Mouse (Mus musculus) embryo, embryonic 10 days (tissue): ENCODE measurements around the gene Notch2.

Experiments used
- DNase-seq: peaks from one replicate; pipeline ENCODE4 v3.0.0-alpha.2; 2015; ENCODE audit warnings: low spot score

The Notch2 gene

DNA sequence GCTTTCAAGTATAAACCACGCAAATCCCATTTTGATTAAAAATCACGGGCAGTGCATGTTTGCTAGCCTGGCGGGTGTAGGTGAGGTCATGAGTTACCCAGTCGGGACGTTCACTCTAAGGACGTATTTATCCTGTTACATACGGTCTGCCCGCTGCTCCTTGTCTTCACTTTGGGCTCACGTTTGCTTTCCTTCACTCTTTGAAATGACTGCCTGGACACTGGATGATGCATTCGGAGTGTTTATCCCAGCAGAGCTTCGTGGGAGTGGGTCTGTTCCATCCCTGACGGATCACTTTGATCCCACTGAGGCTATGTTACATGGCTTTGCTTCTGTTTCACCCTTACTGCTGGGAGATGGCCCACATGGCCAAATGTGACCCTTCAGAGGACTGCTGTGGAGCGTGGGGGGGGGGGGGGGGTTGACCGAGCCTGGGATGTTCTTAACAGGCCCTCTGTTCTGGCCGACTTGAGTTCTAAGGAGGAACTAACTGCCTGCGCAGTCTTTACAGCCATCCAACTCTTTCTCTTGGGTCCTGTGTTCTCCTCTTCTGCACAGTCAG, 38.2 kb downstream of the Notch2 start:
- DNase-seq: no peak

- no peak for DNase-seq
These were observed 39.4 kb downstream of the Notch2 start for GRCm38 (mm10) chr3:98052507-98053430.

- DNase-seq: no peak
These were observed 40.5 kb downstream of the Notch2 start for GRCm38 (mm10) chr3:98053817-98054216.

DNA sequence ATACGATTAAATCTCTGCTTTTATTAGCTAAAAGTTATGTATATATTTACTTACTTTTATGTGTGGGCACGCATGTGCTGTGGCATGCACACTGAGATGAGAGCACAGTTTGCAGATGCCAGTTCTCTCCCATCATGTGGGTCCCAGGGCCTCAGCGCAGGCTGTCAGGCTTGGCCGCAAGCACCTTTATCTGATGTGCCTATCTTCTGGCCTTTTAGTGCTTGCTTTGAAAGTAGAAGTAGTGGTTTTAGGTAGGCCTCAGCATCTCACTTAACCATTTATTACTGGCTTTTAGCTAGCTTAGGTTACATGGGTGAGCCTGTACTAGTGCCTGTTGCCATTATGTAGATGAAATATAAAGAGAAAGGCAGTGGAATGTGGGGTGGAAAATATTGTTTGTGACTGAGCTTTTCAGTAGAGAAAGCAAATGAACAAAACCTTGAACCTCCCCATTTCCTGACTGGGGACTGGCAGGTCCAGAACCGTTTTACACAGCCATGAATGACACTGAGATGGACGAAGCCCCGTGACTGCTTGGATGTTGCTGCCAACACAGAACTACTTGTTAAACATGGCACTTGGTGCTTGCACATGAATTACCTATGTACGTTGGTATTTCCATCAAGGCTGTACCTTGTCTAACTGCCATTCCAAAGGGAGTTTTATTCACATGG, 41.1 kb downstream of the Notch2 start:
- no peak for DNase-seq

DNA sequence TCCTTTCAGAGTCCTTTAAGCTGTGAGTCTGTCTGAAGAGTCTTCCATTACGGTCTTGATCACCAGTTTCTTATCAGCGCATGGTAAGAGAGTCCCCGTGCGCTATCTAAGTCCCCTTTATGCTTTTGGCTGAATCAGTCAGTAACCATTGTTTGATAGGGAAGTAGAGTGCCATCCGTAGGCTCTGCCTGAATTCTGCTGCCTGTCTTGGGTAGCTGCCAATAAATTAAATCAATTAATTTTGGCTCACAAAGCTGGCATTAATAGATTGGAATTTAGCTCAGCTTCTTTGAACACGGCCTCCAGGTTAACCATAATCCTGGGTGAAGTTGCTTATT, 41.6 kb downstream of the Notch2 start:
- DNase-seq: no peak

DNA sequence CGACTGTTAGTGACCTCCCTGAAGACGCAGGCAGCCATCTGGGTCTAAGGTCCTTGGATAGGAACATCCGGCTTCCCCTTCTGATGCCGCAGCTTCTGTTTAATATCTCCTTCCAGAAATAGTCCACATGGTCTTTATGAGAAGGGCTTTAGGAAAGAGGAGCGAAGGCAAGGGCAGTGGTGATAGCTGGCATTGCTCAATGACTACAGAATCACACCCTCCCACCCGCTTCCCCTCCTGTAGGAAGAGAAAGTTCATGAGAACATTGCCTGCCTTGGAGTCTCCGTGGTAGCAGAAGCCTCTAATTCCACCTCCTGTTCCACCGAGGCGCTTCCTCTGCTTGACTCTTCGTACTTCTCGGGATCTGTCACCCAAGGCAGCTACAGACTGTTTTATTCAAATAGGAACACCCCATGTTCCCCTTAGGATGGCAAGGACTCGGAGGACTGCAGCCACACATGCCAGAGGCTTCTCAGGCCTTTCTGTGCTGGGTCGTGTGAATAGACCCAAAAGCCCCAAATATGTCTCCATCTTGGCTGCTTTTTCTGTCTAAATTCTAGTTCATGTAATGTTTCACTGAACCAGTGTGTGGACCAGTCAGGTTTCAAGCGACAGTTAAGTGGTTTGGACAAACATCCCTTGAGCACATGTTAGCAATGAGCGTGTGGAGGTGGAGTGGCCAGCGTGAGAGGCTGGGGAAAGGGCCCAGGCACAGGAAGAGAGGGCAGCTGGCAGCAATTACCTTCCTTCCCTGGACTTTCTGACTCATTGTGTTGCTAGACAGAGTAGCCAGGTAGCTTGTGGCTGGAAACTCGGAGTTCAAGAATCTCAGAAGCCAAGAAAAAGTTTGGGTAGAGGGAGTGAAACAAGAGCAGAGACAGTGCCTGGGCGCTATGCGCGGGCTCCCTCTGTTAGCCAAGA, 42.7 kb downstream of the Notch2 start:
- peak; percentile 66 for DNase-seq

GRCm38 (mm10) chr3:98056956-98057365, 43.6 kb downstream of the Notch2 start:
- no peak for DNase-seq

DNA sequence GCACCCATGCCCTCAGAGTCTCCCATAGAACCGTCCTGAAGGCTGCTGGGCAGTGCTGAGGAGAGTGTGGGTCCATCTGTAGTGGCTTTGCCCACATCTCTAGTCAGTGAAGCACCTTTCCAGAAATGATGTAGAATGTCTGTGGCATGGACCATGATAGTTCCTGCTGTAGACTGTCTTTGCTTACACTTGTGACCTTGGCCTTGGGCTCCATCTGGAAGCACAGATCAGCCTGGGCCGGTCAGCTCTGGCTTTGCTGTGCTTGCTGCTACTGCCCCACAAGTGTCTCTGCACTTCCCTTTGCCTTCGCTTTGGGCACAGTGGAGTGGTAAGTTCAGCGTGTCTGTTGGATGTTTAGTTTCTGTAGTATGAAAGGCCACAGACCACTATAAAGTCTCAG, 45.7 kb downstream of the Notch2 start:
- no peak for DNase-seq

DNA sequence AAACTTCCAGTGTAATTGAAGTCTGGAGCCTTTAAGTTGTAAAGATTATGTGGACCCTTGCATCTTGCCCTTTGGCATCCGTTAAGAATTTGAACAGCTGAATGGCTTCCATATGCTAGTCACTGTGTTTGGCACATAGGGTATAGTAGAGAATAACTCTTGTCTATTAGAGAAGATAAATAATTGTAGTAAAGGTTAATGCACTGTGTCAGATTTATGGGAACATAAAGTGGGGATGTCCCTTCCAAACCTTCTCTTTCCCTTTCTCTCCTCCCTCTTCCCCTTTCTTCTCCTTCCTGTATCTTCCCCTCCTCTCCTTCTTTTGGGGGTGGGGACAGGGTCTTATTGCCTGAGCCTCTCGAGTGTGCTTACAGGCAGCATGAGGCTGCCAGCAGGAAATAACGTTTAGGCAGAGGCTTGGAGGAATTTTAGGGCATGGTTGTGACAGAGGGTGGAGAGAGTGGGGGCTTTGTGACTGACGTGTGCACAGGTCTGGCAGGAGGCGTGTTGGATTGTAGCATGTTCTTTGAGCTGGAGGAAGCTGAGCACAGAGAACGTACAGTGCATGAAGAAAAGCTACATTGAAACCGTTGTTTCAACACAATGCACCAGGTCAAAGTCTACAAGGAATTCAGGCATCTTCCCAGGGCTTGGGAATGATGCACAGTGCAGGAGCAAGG, 47.8 kb downstream of the Notch2 start:
- peak; percentile 40 for DNase-seq

GRCm38 (mm10) chr3:98061661-98062330, 48.5 kb downstream of the Notch2 start:
- DNase-seq: peak; percentile 46

- no peak for DNase-seq
These were observed 49.4 kb downstream of the Notch2 start for GRCm38 (mm10) chr3:98062591-98063185.

GRCm38 (mm10) chr3:98063186-98063771, 50.0 kb downstream of the Notch2 start:
- peak; percentile 52 for DNase-seq

DNA sequence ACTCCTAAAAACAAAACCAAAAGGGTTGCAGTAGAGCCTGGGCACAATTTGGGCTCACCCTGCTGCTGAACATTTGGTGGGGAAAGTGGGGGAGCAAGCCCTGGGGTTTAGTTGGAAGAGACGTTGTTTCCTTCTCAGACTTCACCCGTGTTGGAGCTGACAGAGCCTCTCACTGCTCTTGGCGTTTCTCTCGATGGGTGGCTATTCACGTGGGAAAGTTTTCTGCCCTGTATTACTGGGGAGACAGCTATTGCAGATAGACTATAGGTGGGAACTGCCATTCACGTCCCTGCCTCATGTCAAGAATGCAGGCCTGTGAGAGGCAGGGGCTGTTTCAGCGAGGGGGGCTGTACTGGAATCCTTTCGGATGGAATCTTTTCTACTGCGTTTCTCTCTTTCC, 50.5 kb downstream of the Notch2 start:
- DNase-seq: no peak

GRCm38 (mm10) chr3:98065004-98065403, 51.7 kb downstream of the Notch2 start:
- DNase-seq: no peak

DNA sequence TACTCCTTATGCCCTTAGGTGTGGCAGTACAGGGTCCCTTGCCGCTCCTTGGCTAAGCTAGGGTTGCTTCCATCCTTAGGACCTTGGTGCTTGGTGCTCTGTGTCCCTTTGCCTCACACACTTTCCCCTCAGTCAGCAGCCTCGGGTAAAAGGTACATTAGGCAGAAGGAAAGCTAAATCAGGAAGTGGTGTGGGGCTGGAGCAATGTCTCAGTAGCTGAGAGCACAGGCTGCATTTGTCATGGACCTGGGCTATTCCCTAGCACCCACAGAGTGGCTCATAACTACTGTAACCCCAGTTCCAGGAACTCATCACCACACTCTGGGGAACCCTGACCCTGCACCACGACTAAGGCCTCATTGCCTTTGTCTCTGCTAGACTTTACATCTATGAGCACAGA, 53.1 kb downstream of the Notch2 start:
- no peak for DNase-seq

DNA sequence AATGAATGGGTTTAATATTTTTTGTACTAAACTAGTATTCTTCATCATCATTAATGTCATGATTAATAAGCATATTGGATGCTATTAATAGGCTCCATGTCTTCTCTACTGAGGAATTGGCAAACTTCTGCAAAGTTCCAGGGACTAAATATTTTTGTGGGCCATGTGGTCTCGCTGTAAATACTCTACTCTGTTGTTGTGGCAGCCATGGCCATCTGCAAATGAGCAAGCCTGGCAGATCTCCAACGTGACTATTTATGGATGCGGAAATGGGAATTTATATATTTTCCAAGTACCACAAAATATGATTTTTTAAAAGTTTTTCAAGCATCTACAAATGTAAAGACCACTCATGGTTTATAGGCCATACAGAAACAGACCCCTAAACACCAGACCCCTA, 54.1 kb downstream of the Notch2 start:
- DNase-seq: no peak

DNA sequence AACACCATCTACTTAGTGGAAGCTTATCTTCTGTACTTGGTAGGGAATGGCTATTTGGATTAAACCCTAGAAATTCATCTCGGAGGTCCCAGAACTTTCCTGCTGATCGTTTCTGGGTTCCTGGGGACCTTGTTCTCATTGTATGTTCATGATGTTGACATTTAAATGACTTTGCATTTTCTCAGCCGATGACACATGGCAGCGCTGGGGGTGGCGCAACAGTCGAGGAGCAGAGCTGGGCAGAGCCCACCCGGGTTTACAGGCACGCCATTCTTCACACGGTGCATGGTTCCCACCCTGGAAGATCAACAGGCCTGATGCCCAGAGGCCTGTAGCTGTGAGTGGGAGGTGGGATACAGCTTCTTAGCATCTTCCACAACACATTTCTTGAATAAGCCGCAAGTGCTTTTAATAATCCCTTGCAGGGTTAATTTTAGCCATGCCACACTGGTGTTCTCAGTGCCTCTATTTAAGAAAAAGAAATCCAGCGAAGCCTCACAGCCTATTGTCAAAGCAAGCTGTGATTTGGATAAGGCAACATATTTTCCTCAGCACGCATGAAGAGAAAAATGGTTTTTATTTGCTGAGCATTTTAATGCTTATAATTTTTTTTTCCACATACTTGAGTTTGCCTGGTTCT, 54.6 kb downstream of the Notch2 start:
- DNase-seq: no peak

- no peak for DNase-seq
These were observed 55.8 kb downstream of the Notch2 start for GRCm38 (mm10) chr3:98069161-98069560.

DNA sequence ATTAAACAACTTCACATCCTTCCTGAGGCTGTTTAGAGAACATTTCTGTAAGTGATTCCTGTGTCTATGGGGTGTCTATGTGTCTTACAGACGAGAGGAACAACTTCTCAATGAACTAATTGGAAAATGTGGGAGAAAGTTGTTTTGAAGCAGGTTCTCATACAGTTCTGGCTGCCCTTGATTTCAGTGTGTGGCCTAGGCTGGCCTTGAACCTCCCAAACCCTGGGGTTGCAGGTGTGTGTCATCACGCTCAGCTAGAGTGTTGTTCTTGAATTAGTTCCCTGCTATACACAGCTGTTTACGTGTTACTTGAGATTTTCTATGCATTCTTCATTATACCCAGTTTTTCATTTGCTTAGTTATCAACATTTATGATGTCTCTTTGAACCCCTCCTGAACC, 56.5 kb downstream of the Notch2 start:
- no peak for DNase-seq

GRCm38 (mm10) chr3:98072570-98072969, 59.2 kb downstream of the Notch2 start:
- no peak for DNase-seq
